In the genomic region with DNA sequence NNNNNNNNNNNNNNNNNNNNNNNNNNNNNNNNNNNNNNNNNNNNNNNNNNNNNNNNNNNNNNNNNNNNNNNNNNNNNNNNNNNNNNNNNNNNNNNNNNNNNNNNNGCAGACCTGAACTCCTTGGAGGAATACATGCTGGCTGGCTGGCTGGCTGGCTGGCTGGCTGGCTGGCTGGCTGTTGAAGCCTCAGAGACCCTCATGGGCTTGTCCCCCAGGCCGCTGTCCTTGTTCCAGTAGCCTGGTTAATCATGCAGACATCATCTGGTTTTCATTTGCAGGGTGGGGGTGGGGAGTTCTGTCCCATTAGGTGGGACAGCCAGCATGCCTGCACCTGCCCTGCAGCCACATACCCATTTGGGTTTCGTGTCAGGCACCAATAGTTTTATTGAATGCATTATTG, we compare ENCODE assay signal across 12 mouse cellular contexts.
DNase-seq lines count a peak whose midpoint lies in the region; ATAC-seq lines count a peak whose summit lies in the region.
"Had no signal": no experiment of that assay in that cellular context is flagged by ENCODE, and none has a peak within 500 bp of the region (broad histone marks: within the 10 kb centered on the region; RNA-seq: fewer than 3 reads in every experiment).

No protein-coding gene starts in this region.

- no peaks in the 10 kb centered on the region for H3K9me3 ChIP-seq in hindbrain, embryonic 11.5 days (ENCODE audit: control insufficient read depth, low read length)
- H3K9me3 ChIP-seq in midbrain, embryonic 12.5 days = no peaks in the 10 kb centered on the region
- H3K9me3 ChIP-seq: embryonic facial prominence, embryonic 13.5 days; heart, embryonic 13.5 days; intestine, embryonic 15.5 days had no signal

- 34% methylated on average over 2 of the region's 2 CpGs for WGBS in hindbrain, embryonic 11.5 days
- 35% methylated on average over 2 of the region's 2 CpGs for WGBS in midbrain, embryonic 12.5 days

- peaks cover 7% of the 10 kb centered on the region for H3K4me1 ChIP-seq in hindbrain, embryonic 11.5 days (replicated peaks; ENCODE audit: control insufficient read depth, insufficient read depth, low read length)
- H3K4me1 ChIP-seq in midbrain, embryonic 12.5 days = peaks cover 40% of the 10 kb centered on the region
- H3K4me1 ChIP-seq: heart, embryonic 13.5 days; intestine, embryonic 15.5 days had no signal

- no peaks in the 10 kb centered on the region for H3K36me3 ChIP-seq in hindbrain, embryonic 11.5 days (ENCODE audit: control insufficient read depth, insufficient read depth, low read length)
- H3K36me3 ChIP-seq in midbrain, embryonic 12.5 days = no peaks in the 10 kb centered on the region
- H3K36me3 ChIP-seq: embryonic facial prominence, embryonic 13.5 days; heart, embryonic 13.5 days; intestine, embryonic 15.5 days had no signal

- H3K27ac ChIP-seq in hindbrain, embryonic 11.5 days (ENCODE audit: low read depth, low read length) = peak overlapping the region; percentile 56; the same call in 1 of the 2 replicates
- peak overlapping the region; percentile 68 for H3K27ac ChIP-seq in midbrain, embryonic 12.5 days (replicated peaks)
- H3K27ac ChIP-seq: embryonic facial prominence, embryonic 13.5 days; heart, embryonic 13.5 days; intestine, embryonic 15.5 days had no signal

- peak; percentile 41 for ATAC-seq in hindbrain, embryonic 11.5 days (ENCODE audit: low FRiP score)
- 0 out of 2 replicates have a peak, but pooled peaks have one; percentile 28 for ATAC-seq in midbrain, embryonic 12.5 days (ENCODE audit: low FRiP score, low read depth)
- ATAC-seq: intestine, embryonic 15.5 days had no signal

- intact Hi-C loops in left cerebral cortex, postnatal 4 days (cut with DNase I) = no loop called here

- no peaks in the 10 kb centered on the region for H3K27me3 ChIP-seq in hindbrain, embryonic 11.5 days (ENCODE audit: control insufficient read depth, insufficient read depth, low read length)
- H3K27me3 ChIP-seq in midbrain, embryonic 12.5 days = peaks cover 8% of the 10 kb centered on the region; the same call in 1 of the 2 replicates
- H3K27me3 ChIP-seq: heart, embryonic 13.5 days; intestine, embryonic 15.5 days had no signal

- peak; percentile 36 for DNase-seq in left cerebral cortex, postnatal 4 days
- no peak for DNase-seq in left cerebral cortex, adult 8-10 months (ENCODE audit: low spot score in 2 of 2)
- DNase-seq in hindbrain, embryonic 11.5 days (ENCODE audit: low spot score) = no peak
- no peak for DNase-seq in layer of hippocampus, adult 9-11 months
- DNase-seq in spleen, adult 18-20 months = no peak
- DNase-seq in lung, postnatal 36 days = no peak
- DNase-seq: adrenal gland, adult 2 months; liver had no signal

- H3K4me2 ChIP-seq in hindbrain, embryonic 11.5 days (replicated peaks; ENCODE audit: low read depth, low read length) = no peak overlapping the region
- no peak overlapping the region for H3K4me2 ChIP-seq in midbrain, embryonic 12.5 days (replicated peaks)
- H3K4me2 ChIP-seq: embryonic facial prominence, embryonic 13.5 days; heart, embryonic 13.5 days; intestine, embryonic 15.5 days had no signal

- H3K4me3 ChIP-seq in hindbrain, embryonic 11.5 days (ENCODE audit: low read depth, low read length) = no peak overlapping the region
- no peak overlapping the region for H3K4me3 ChIP-seq in midbrain, embryonic 12.5 days
- H3K4me3 ChIP-seq: embryonic facial prominence, embryonic 13.5 days; heart, embryonic 13.5 days; intestine, embryonic 15.5 days had no signal

- no peak overlapping the region for H3K9ac ChIP-seq in hindbrain, embryonic 11.5 days (ENCODE audit: low read depth, low read length)
- no peak overlapping the region for H3K9ac ChIP-seq in midbrain, embryonic 12.5 days (replicated peaks)
- H3K9ac ChIP-seq: embryonic facial prominence, embryonic 13.5 days; heart, embryonic 13.5 days; intestine, embryonic 15.5 days had no signal
